Mouse (Mus musculus) forebrain, embryonic 11.5 days (tissue): ENCODE measurements at regions not wholly inside any gene's neighbourhood (a gene's known extent, or its start where the extent isn't known, plus 50 kb on each side); places are given as distances from the start of the nearest gene placed in this dataset.

Experiments used
- ATAC-seq: fragments of 200-750 bp; cut with Nextera tagmentation; replicated peaks from 2 replicates; pipeline ENCODE4 v1.8.0; 2017; ENCODE audit warnings: moderate TSS enrichment; ENCODE audit not compliant: low FRiP score
- DNase-seq: peaks from one replicate; pipeline ENCODE4 v3.0.0-alpha.2; 2017; ENCODE audit warnings: low spot score
- H3K27ac ChIP-seq: fragments of 300-500 bp; sonication (generic); 2 replicates; pipeline ENCODE4 v1.5.1; 2014; ENCODE audit warnings: low read depth, low read length
- H3K27me3 ChIP-seq: fragments of 300-500 bp; sonication (generic); 2 replicates; pipeline ENCODE4 v1.6.1; 2014; ENCODE audit warnings: mild to moderate bottlenecking, low read length, mixed read lengths; ENCODE audit not compliant: control insufficient read depth, insufficient read depth
- H3K36me3 ChIP-seq: fragments of 300-500 bp; sonication (generic); 2 replicates; pipeline ENCODE4 v1.6.1; 2014; ENCODE audit warnings: mild to moderate bottlenecking, low read length, moderate library complexity, mixed read lengths; ENCODE audit not compliant: control insufficient read depth, insufficient read depth
- H3K4me1 ChIP-seq: fragments of 300-500 bp; sonication (generic); replicated peaks from 2 replicates; pipeline ENCODE4 v1.6.1; 2014; ENCODE audit warnings: low read length, mixed read lengths; ENCODE audit not compliant: control insufficient read depth, insufficient read depth
- H3K4me2 ChIP-seq: fragments of 300-500 bp; sonication (generic); 2 replicates; pipeline ENCODE4 v1.6.1; 2014; ENCODE audit warnings: low read depth, mild to moderate bottlenecking, low read length, moderate library complexity, mixed read lengths; ENCODE audit not compliant: severe bottlenecking
- H3K4me3 ChIP-seq: fragments of 300-500 bp; sonication (generic); 2 replicates; pipeline ENCODE4 v1.5.1; 2014; ENCODE audit warnings: low read depth, low read length
- H3K9ac ChIP-seq: fragments of 300-500 bp; sonication (generic); 2 replicates; pipeline ENCODE4 v1.6.1; 2014; ENCODE audit warnings: low read length
- H3K9me3 ChIP-seq: fragments of 300-500 bp; sonication (generic); 2 replicates; pipeline ENCODE4 v1.6.1; 2016; ENCODE audit warnings: low read length, mixed read lengths; ENCODE audit not compliant: control insufficient read depth
- WGBS: fragments of 180-500 bp; shearing (Covaris S2); extraction: QIAGEN DNeasy Blood & Tissue Kit; methylation state at CpG from one replicate; pipeline ENCODE4 v1.1.7; 2014; 5-methylcytosine and 5-hydroxymethylcytosine counted together

- WGBS, result 28% methylated on average over 7 of the region's 7 CpGs
These were observed 207.1 kb downstream of the Fam169b start for GRCm38 (mm10) chr7:68480770-68481169.

GRCm38 (mm10) chr7:68480336-68480735 lies 206.7 kb downstream of the Fam169b start:
- no peak for ATAC-seq
- Histone ChIP-seq H3K9me3 (no peaks in the 10 kb centered on the region), H3K4me2 (no peak overlapping the region), H3K27ac (no peak overlapping the region), H3K9ac (no peak overlapping the region), H3K4me3 (no peak overlapping the region), H3K27me3 (peaks cover 2% of the 10 kb centered on the region), H3K36me3 (no peaks in the 10 kb centered on the region), H3K4me1 (0 out of 2 replicates have a peak, but pooled peaks cover 2% of the 10 kb centered on the region)
- WGBS, result 59% methylated on average over 3 of the region's 3 CpGs
- DNase-seq, result no peak

More at GRCm38 (mm10) chr7:68480770-68481169, 207.1 kb downstream of the Fam169b start:
- peaks cover 2% of the 10 kb centered on the region for H3K27me3 ChIP-seq
- no peak overlapping the region for H3K4me3 ChIP-seq
- no peak overlapping the region for H3K9ac ChIP-seq
- no peaks in the 10 kb centered on the region for H3K36me3 ChIP-seq
- H3K4me1 ChIP-seq, result 0 out of 2 replicates have a peak, but pooled peaks cover 2% of the 10 kb centered on the region
- H3K9me3 ChIP-seq, result no peaks in the 10 kb centered on the region
- no peak overlapping the region for H3K4me2 ChIP-seq
- no peak overlapping the region for H3K27ac ChIP-seq
- ATAC-seq, result peak; percentile 61
- peak; percentile 86 for DNase-seq

GRCm38 (mm10) chr7:68478044-68478443 lies 204.4 kb downstream of the Fam169b start:
- Histone ChIP-seq H3K9me3 (no peaks in the 10 kb centered on the region), H3K4me1 (0 out of 2 replicates have a peak, but pooled peaks cover 2% of the 10 kb centered on the region), H3K27ac (no peak overlapping the region), H3K4me3 (no peak overlapping the region), H3K27me3 (peaks cover 2% of the 10 kb centered on the region), H3K36me3 (no peaks in the 10 kb centered on the region), H3K4me2 (no peak overlapping the region), H3K9ac (no peak overlapping the region)
- WGBS, result 45% methylated on average over 3 of the region's 3 CpGs
- DNase-seq (no peak), ATAC-seq (no peak)

- H3K27me3 ChIP-seq, result no peaks in the 10 kb centered on the region
- WGBS, result 19% methylated on average over 5 of the region's 5 CpGs
- H3K36me3 ChIP-seq, result no peaks in the 10 kb centered on the region
- H3K9me3 ChIP-seq, result no peaks in the 10 kb centered on the region
- no peak overlapping the region for H3K9ac ChIP-seq
- ATAC-seq (no peak), DNase-seq (no peak)
- H3K27ac ChIP-seq, result no peak overlapping the region
- 0 out of 2 replicates have a peak, but pooled peaks cover 2% of the 10 kb centered on the region for H3K4me1 ChIP-seq
- H3K4me2 ChIP-seq, result no peak overlapping the region
- no peak overlapping the region for H3K4me3 ChIP-seq
These were observed 199.2 kb downstream of the Fam169b start for GRCm38 (mm10) chr7:68472800-68473199.

- Histone ChIP-seq H3K9ac (no peak overlapping the region), H3K27me3 (no peaks in the 10 kb centered on the region), H3K4me3 (no peak overlapping the region), H3K4me2 (no peak overlapping the region), H3K27ac (no peak overlapping the region), H3K9me3 (no peaks in the 10 kb centered on the region), H3K4me1 (0 out of 2 replicates have a peak, but pooled peaks cover 2% of the 10 kb centered on the region), H3K36me3 (no peaks in the 10 kb centered on the region)
- DNase-seq, result no peak
- no peak for ATAC-seq
- WGBS, result 70% methylated on average over 11 of the region's 11 CpGs
These were observed 197.3 kb downstream of the Fam169b start for GRCm38 (mm10) chr7:68470983-68471382.

GRCm38 (mm10) chr7:68468574-68468973 lies 194.9 kb downstream of the Fam169b start:
- WGBS, result 88% methylated on average over 5 of the region's 5 CpGs

GRCm38 (mm10) chr7:68457842-68458241 lies 184.2 kb downstream of the Fam169b start:
- no peaks in the 10 kb centered on the region for H3K36me3 ChIP-seq
- H3K27me3 ChIP-seq, result no peaks in the 10 kb centered on the region
- H3K4me1 ChIP-seq, result no peaks in the 10 kb centered on the region
- no peak overlapping the region for H3K9ac ChIP-seq
- ATAC-seq (no peak), DNase-seq (no peak)
- H3K4me3 ChIP-seq, result no peak overlapping the region
- 97% methylated on average over 1 of the region's 1 CpGs for WGBS
- H3K27ac ChIP-seq, result no peak overlapping the region
- H3K4me2 ChIP-seq, result no peak overlapping the region
- no peaks in the 10 kb centered on the region for H3K9me3 ChIP-seq

More at GRCm38 (mm10) chr7:68468574-68468973, 194.9 kb downstream of the Fam169b start:
- H3K27me3 ChIP-seq, result no peaks in the 10 kb centered on the region
- H3K36me3 ChIP-seq, result no peaks in the 10 kb centered on the region
- no peak overlapping the region for H3K4me2 ChIP-seq
- H3K27ac ChIP-seq, result no peak overlapping the region
- H3K4me3 ChIP-seq, result no peak overlapping the region
- no peaks in the 10 kb centered on the region for H3K9me3 ChIP-seq
- DNase-seq (no peak), ATAC-seq (no peak)
- 0 out of 2 replicates have a peak, but pooled peaks cover 2% of the 10 kb centered on the region for H3K4me1 ChIP-seq
- H3K9ac ChIP-seq, result no peak overlapping the region

GRCm38 (mm10) chr7:68455451-68455850 lies 181.8 kb downstream of the Fam169b start:
- Histone ChIP-seq H3K36me3 (no peaks in the 10 kb centered on the region), H3K9me3 (no peaks in the 10 kb centered on the region), H3K4me3 (no peak overlapping the region), H3K9ac (no peak overlapping the region), H3K27me3 (no peaks in the 10 kb centered on the region), H3K27ac (no peak overlapping the region), H3K4me2 (no peak overlapping the region), H3K4me1 (no peaks in the 10 kb centered on the region)
- WGBS, result 62% methylated on average over 5 of the region's 5 CpGs
- no peak for DNase-seq
- ATAC-seq, result no peak

GRCm38 (mm10) chr7:68453028-68453692 lies 179.5 kb downstream of the Fam169b start:
- H3K4me3 ChIP-seq, result no peak overlapping the region
- no peaks in the 10 kb centered on the region for H3K4me1 ChIP-seq
- DNase-seq, result no peak
- no peaks in the 10 kb centered on the region for H3K27me3 ChIP-seq
- no peak overlapping the region for H3K27ac ChIP-seq
- H3K36me3 ChIP-seq, result no peaks in the 10 kb centered on the region
- H3K9ac ChIP-seq, result no peak overlapping the region
- WGBS, result 76% methylated on average over 8 of the region's 8 CpGs
- H3K4me2 ChIP-seq, result no peak overlapping the region
- ATAC-seq, result no peak
- no peaks in the 10 kb centered on the region for H3K9me3 ChIP-seq
